Mouse (Mus musculus): ENCODE results near the gene Ank. TPM values are rescaled to one million over a fixed set of nuclear protein-coding genes. Genes with fewer than 3 reads are reported as not detected.

Ank gene
- total and polyA plus RNA-seq, 2 experiments from 2014 or later, result 15.8 to 28.4 TPM

- TF ChIP-seq CTCF (IDR thresholded peaks at IDR 0.05), result no peak
- no peaks in the 10 kb centered on the region for H3K36me3 ChIP-seq (ENCODE audit: insufficient read depth, low read length)
- H3K4me2 ChIP-seq (ENCODE audit: low read depth, low read length, poor library complexity, severe bottlenecking), result no peak overlapping the region
- H3K27ac ChIP-seq (ENCODE audit: low read depth, low read length), result no peak overlapping the region
- peaks cover 24% of the 10 kb centered on the region for H3K4me1 ChIP-seq (ENCODE audit: insufficient read depth, low read length)
- 61% methylated on average over 8 of the region's 8 CpGs for WGBS
- no peak overlapping the region for H3K4me3 ChIP-seq (ENCODE audit: low read depth, low read length)
- H3K27me3 ChIP-seq (ENCODE audit: insufficient read depth, low read length), result no peaks in the 10 kb centered on the region
- no peaks in the 10 kb centered on the region for H3K9me3 ChIP-seq (ENCODE audit: low read length)
- DNase-seq (ENCODE audit: low spot score) (no peak), ATAC-seq (ENCODE audit: low FRiP score) (no peak)
- no peak overlapping the region for H3K9ac ChIP-seq (replicated peaks; ENCODE audit: low read length, poor library complexity, severe bottlenecking)
Observed at GRCm38 (mm10) chr15:27487059-27487458, 20.6 kb downstream of the Ank start.

GRCm38 (mm10) chr15:27488042-27488441 is 21.6 kb downstream of the Ank start:
- H3K4me2 ChIP-seq (ENCODE audit: low read depth, low read length, poor library complexity, severe bottlenecking), result no peak overlapping the region
- no peak overlapping the region for H3K4me3 ChIP-seq (ENCODE audit: low read depth, low read length)
- no peak for TF ChIP-seq CTCF (IDR thresholded peaks at IDR 0.05)
- ATAC-seq (ENCODE audit: low FRiP score) (no peak), DNase-seq (ENCODE audit: low spot score) (peak; percentile 66)
- no peaks in the 10 kb centered on the region for H3K27me3 ChIP-seq (ENCODE audit: insufficient read depth, low read length)
- 35% methylated on average over 10 of the region's 10 CpGs for WGBS
- no peaks in the 10 kb centered on the region for H3K36me3 ChIP-seq (ENCODE audit: insufficient read depth, low read length)
- H3K9me3 ChIP-seq (ENCODE audit: low read length), result no peaks in the 10 kb centered on the region
- 0 out of 2 replicates have a peak overlapping the region, but pooled peaks have one; percentile 13 for H3K9ac ChIP-seq (replicated peaks; ENCODE audit: low read length, poor library complexity, severe bottlenecking)
- peaks cover 24% of the 10 kb centered on the region for H3K4me1 ChIP-seq (ENCODE audit: insufficient read depth, low read length)
- H3K27ac ChIP-seq (ENCODE audit: low read depth, low read length), result peak overlapping the region; percentile 51

- Histone ChIP-seq H3K27me3 (ENCODE audit: insufficient read depth, low read length) (no peaks in the 10 kb centered on the region), H3K9me3 (ENCODE audit: low read length) (no peaks in the 10 kb centered on the region), H3K27ac (ENCODE audit: low read depth, low read length) (no peak overlapping the region), H3K36me3 (ENCODE audit: insufficient read depth, low read length) (no peaks in the 10 kb centered on the region), H3K4me2 (ENCODE audit: low read depth, low read length, poor library complexity, severe bottlenecking) (no peak overlapping the region), H3K9ac (replicated peaks; ENCODE audit: low read length, poor library complexity, severe bottlenecking) (no peak overlapping the region), H3K4me1 (ENCODE audit: insufficient read depth, low read length) (peaks cover 20% of the 10 kb centered on the region), H3K4me3 (ENCODE audit: low read depth, low read length) (no peak overlapping the region)
- 57% methylated on average over 9 of the region's 9 CpGs for WGBS
- DNase-seq (ENCODE audit: low spot score) (no peak), ATAC-seq (ENCODE audit: low FRiP score) (no peak)
- no peak for TF ChIP-seq CTCF (IDR thresholded peaks at IDR 0.05)
Observed at GRCm38 (mm10) chr15:27490676-27491075, 24.2 kb downstream of the Ank start.

GRCm38 (mm10) chr15:27491425-27492070 is 25.1 kb downstream of the Ank start:
- ATAC-seq (ENCODE audit: low FRiP score) (no peak), DNase-seq (ENCODE audit: low spot score) (no peak)
- Histone ChIP-seq H3K36me3 (ENCODE audit: insufficient read depth, low read length) (no peaks in the 10 kb centered on the region), H3K4me2 (ENCODE audit: low read depth, low read length, poor library complexity, severe bottlenecking) (no peak overlapping the region), H3K9me3 (ENCODE audit: low read length) (no peaks in the 10 kb centered on the region), H3K4me3 (ENCODE audit: low read depth, low read length) (no peak overlapping the region), H3K27ac (ENCODE audit: low read depth, low read length) (no peak overlapping the region), H3K27me3 (ENCODE audit: insufficient read depth, low read length) (no peaks in the 10 kb centered on the region), H3K4me1 (ENCODE audit: insufficient read depth, low read length) (peaks cover 14% of the 10 kb centered on the region), H3K9ac (replicated peaks; ENCODE audit: low read length, poor library complexity, severe bottlenecking) (no peak overlapping the region)
- 90% methylated on average over 8 of the region's 8 CpGs for WGBS
- TF ChIP-seq CTCF (IDR thresholded peaks at IDR 0.05), result no peak

- no peaks in the 10 kb centered on the region for H3K9me3 ChIP-seq (ENCODE audit: low read length)
- H3K4me3 ChIP-seq (ENCODE audit: low read depth, low read length), result no peak overlapping the region
- no peaks in the 10 kb centered on the region for H3K27me3 ChIP-seq (ENCODE audit: insufficient read depth, low read length)
- DNase-seq (ENCODE audit: low spot score) (no peak), ATAC-seq (ENCODE audit: low FRiP score) (no peak)
- H3K4me1 ChIP-seq (ENCODE audit: insufficient read depth, low read length), result peaks cover 17% of the 10 kb centered on the region
- H3K4me2 ChIP-seq (ENCODE audit: low read depth, low read length, poor library complexity, severe bottlenecking), result no peak overlapping the region
- WGBS, result 92% methylated on average over 10 of the region's 10 CpGs
- TF ChIP-seq CTCF (IDR thresholded peaks at IDR 0.05), result no peak
- no peaks in the 10 kb centered on the region for H3K36me3 ChIP-seq (ENCODE audit: insufficient read depth, low read length)
- no peak overlapping the region for H3K27ac ChIP-seq (ENCODE audit: low read depth, low read length)
- H3K9ac ChIP-seq (replicated peaks; ENCODE audit: low read length, poor library complexity, severe bottlenecking), result no peak overlapping the region
Observed at GRCm38 (mm10) chr15:27492156-27492555, 25.7 kb downstream of the Ank start.

- Histone ChIP-seq H3K27me3 (ENCODE audit: insufficient read depth, low read length) (no peaks in the 10 kb centered on the region), H3K9me3 (ENCODE audit: low read length) (no peaks in the 10 kb centered on the region), H3K4me2 (ENCODE audit: low read depth, low read length, poor library complexity, severe bottlenecking) (no peak overlapping the region), H3K36me3 (ENCODE audit: insufficient read depth, low read length) (no peaks in the 10 kb centered on the region), H3K4me1 (ENCODE audit: insufficient read depth, low read length) (peaks cover 14% of the 10 kb centered on the region), H3K27ac (ENCODE audit: low read depth, low read length) (no peak overlapping the region), H3K4me3 (ENCODE audit: low read depth, low read length) (no peak overlapping the region), H3K9ac (replicated peaks; ENCODE audit: low read length, poor library complexity, severe bottlenecking) (no peak overlapping the region)
- ATAC-seq (ENCODE audit: low FRiP score) (no peak), DNase-seq (ENCODE audit: low spot score) (no peak)
- no peak for TF ChIP-seq CTCF (IDR thresholded peaks at IDR 0.05)
- WGBS, result 69% methylated on average over 1 of the region's 1 CpGs
Observed at GRCm38 (mm10) chr15:27492734-27493133, 26.3 kb downstream of the Ank start.
